Mouse (Mus musculus) heart, postnatal 0 days (tissue): ENCODE measurements around the gene Tmem116. TPM values are rescaled to one million over a fixed set of nuclear protein-coding genes. Genes with fewer than 3 reads are reported as not detected.

ENCODE experiments used
- ATAC-seq: fragments of 200-750 bp; cut with Nextera tagmentation; 2 replicates; pipeline ENCODE4 v1.8.0; 2017; ENCODE audit warnings: low read depth, moderate number of reproducible peaks, moderate library complexity; ENCODE audit not compliant: insufficient read depth
- DNase-seq: peaks from one replicate; pipeline ENCODE4 v3.0.0-alpha.2; 2016; ENCODE audit warnings: low spot score
- H3K27ac ChIP-seq: fragments of 300-500 bp; sonication (generic); 2 replicates; pipeline ENCODE4 v1.5.1; 2014; ENCODE audit warnings: low read depth, mild to moderate bottlenecking
- H3K27me3 ChIP-seq: fragments of 300-500 bp; sonication (generic); 2 replicates; pipeline ENCODE4 v1.6.1; 2014; ENCODE audit warnings: low read length, mixed read lengths; ENCODE audit not compliant: control insufficient read depth, insufficient read depth
- H3K36me3 ChIP-seq: fragments of 300-500 bp; sonication (generic); replicated peaks from 2 replicates; pipeline ENCODE4 v1.6.1; 2014; ENCODE audit warnings: low read length, mixed read lengths; ENCODE audit not compliant: control insufficient read depth, insufficient read depth
- H3K4me1 ChIP-seq: fragments of 300-500 bp; sonication (generic); 2 replicates; pipeline ENCODE4 v1.6.1; 2014; ENCODE audit warnings: antibody characterized with exemption; ENCODE audit not compliant: control insufficient read depth, insufficient read depth
- H3K4me2 ChIP-seq: fragments of 300-500 bp; sonication (generic); 2 replicates; pipeline ENCODE4 v1.6.1; 2014; ENCODE audit warnings: low read depth, mild to moderate bottlenecking, low read length, moderate library complexity
- H3K4me3 ChIP-seq: fragments of 300-500 bp; sonication (generic); 2 replicates; pipeline ENCODE4 v1.5.1; 2014; ENCODE audit warnings: low read depth, low read length
- H3K9ac ChIP-seq: fragments of 300-500 bp; sonication (generic); replicated peaks from 2 replicates; pipeline ENCODE4 v1.6.1; 2014; ENCODE audit warnings: low read depth, low read length, mixed read lengths
- H3K9me3 ChIP-seq: fragments of 300-500 bp; sonication (generic); replicated peaks from 2 replicates; pipeline ENCODE4 v1.6.1; 2016; ENCODE audit warnings: low read length; ENCODE audit not compliant: control insufficient read depth
- CTCF ChIP-seq: IDR thresholded peaks from 2 replicates; pipeline ENCODE4 v1.5.1; 2016; ENCODE audit warnings: antibody characterized with exemption, control low read depth, low read depth
- EP300 ChIP-seq: IDR thresholded peaks from 2 replicates; pipeline ENCODE4 v1.6.1; 2016; ENCODE audit warnings: antibody characterized with exemption, low read depth
- WGBS: fragments of 180-500 bp; shearing (Covaris S2); extraction: QIAGEN DNeasy Blood & Tissue Kit; methylation state at CpG from one replicate; pipeline ENCODE4 v1.1.7; 2014; 5-methylcytosine and 5-hydroxymethylcytosine counted together
- polyA plus RNA-seq: library from polyadenylated mRNA; unstranded; fragments of >200 nt; fragmentation: Nextera tagmentation; extraction: Ambion mirVana; gene quantifications from 2 replicates; pipeline ENCODE4 v1.2.1, GENCODE M21; 2015
- total RNA-seq: library from RNA; depleted of rRNA; stranded (reverse); fragments of >200 nt; gene quantifications from 2 replicates; pipeline ENCODE4 v1.2.3, GENCODE M21; 2014; ENCODE audit warnings: low replicate concordance

Tmem116 gene
- total and polyA plus RNA-seq, 2 experiments from 2014 or later: 7.0 to 11.5 TPM

DNA sequence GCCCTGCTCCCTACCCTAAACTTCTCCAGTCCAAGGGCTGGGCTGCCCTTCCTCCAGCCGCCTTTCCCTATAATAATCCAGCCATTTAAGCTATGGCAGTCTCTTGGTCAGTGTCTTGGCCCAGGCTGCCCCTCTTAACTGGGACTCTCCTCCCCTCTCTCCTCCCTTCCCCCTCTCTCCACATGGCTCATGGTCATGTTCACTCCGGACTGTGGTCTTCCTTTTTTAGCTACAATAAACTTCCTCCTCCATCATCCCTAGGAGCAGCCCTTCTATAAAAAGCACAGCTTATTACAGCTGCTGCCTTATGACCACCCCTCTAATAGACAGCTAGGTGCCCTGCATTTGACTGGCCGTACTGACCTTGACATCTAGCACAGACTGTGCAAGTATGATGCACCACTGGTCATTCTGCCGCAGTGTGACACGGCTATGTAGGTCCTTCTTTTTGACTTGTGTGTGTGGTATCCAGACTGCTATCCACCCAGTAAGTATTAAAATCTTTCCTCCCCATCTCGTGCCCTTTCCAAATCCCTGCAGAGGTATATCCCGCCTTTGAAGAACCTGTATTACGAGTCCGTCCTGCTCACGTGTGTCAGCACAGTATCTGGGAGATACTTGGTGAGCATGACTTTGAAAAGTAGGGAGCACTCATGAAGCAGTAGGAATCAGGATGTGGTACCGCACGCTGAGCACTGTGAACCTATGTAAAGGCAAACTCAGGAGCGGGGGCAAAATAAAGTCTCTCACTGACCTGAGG lies 2.2 kb downstream of the Tmem116 start:
- 55% methylated on average over 13 of the region's 13 CpGs for WGBS
- Histone ChIP-seq H3K27me3 (no peaks in the 10 kb centered on the region), H3K4me1 (peaks cover 30% of the 10 kb centered on the region), H3K4me3 (no peak overlapping the region), H3K9me3 (no peaks in the 10 kb centered on the region), H3K9ac (no peak overlapping the region), H3K36me3 (peaks cover 4% of the 10 kb centered on the region; the same call in 1 of the 2 replicates), H3K27ac (peak overlapping the region; percentile 99), H3K4me2 (peak overlapping the region; percentile 75; the same call in 1 of the 2 replicates)
- DNase-seq: peak; percentile 11
- TF ChIP-seq CTCF (no peak), EP300 (0 out of 2 replicates have a peak, but pooled peaks have one; percentile 19)
- no peak for ATAC-seq

- no peak overlapping the region for H3K9ac ChIP-seq
- WGBS: 59% methylated on average over 3 of the region's 3 CpGs
- H3K4me1 ChIP-seq: peaks cover 30% of the 10 kb centered on the region
- no peaks in the 10 kb centered on the region for H3K36me3 ChIP-seq
- no peak overlapping the region for H3K4me2 ChIP-seq
- DNase-seq (peak; percentile 39), ATAC-seq (no peak)
- H3K27me3 ChIP-seq: no peaks in the 10 kb centered on the region
- TF ChIP-seq EP300: no peak
- TF ChIP-seq CTCF: no peak
- peak overlapping the region; percentile 99 for H3K27ac ChIP-seq
- no peaks in the 10 kb centered on the region for H3K9me3 ChIP-seq
- no peak overlapping the region for H3K4me3 ChIP-seq
These were observed 2.8 kb downstream of the Tmem116 start for GRCm38 (mm10) chr5:121454503-121454782.

GRCm38 (mm10) chr5:121455510-121456265 lies 4.0 kb downstream of the Tmem116 start:
- DNase-seq (no peak), ATAC-seq (no peak)
- no peak for TF ChIP-seq EP300
- TF ChIP-seq CTCF: no peak
- Histone ChIP-seq H3K4me3 (no peak overlapping the region), H3K36me3 (no peaks in the 10 kb centered on the region), H3K4me2 (no peak overlapping the region), H3K27me3 (no peaks in the 10 kb centered on the region), H3K27ac (no peak overlapping the region), H3K4me1 (peaks cover 30% of the 10 kb centered on the region), H3K9ac (no peak overlapping the region), H3K9me3 (0 out of 2 replicates have a peak, but pooled peaks cover 4% of the 10 kb centered on the region)
- WGBS: 58% methylated on average over 9 of the region's 9 CpGs

DNA sequence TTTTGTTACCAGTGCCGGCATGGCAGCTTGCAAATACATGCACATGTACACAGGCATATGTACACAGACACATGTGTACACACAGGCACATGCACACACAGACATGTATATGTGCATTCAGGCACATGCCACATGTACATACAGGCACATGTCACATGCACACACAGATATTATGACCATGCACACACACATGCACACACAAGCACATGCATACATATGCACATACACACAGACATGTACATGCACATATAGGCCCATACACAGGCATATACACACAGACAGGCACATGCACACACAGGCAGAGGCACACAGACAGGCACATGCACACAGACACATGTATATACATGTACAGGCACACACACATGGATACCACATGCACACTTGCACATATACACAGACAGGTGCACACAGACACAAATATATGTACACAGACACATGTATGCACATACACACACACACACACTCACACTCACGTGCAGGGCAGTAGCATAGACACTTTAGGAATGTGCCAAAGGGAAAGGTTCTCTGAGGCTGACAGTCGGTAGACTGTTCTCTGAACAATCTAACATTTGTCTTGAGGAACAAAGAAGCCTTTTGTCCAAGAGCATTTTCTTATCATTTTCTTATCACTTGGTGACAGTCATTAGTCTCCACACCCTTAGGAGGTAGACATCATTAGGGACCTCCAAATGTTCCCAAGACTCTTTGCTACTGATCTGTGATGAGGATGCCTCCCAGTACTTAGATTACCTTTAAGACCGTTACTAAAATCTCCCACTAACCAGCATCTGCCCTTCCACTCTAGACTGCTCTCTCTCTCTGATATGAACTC lies 9.9 kb downstream of the Tmem116 start:
- TF ChIP-seq CTCF (no peak), EP300 (no peak)
- Histone ChIP-seq H3K4me3 (no peak overlapping the region), H3K4me2 (no peak overlapping the region), H3K9ac (no peak overlapping the region), H3K4me1 (peaks cover 8% of the 10 kb centered on the region; the same call in 1 of the 2 replicates), H3K9me3 (0 out of 2 replicates have a peak, but pooled peaks cover 4% of the 10 kb centered on the region), H3K27ac (no peak overlapping the region), H3K36me3 (no peaks in the 10 kb centered on the region), H3K27me3 (no peaks in the 10 kb centered on the region)
- DNase-seq (no peak), ATAC-seq (no peak)
- WGBS: 35% methylated on average over 4 of the region's 4 CpGs

DNA sequence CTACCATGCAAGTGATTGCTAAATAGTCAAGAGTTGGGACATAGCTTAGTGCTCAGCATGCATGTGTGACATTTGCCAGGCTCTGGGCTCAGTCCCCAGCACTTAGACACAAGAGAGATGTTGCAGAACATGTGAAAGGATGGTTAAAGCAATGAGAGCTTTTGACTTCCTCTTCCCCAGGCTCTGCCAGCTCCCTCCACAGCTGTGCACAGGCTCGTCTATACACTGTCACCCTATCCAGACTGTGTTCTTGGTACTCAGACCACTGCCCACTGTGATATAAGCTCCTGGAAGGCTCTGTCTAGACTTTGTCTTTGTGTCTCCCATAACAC lies 10.4 kb downstream of the Tmem116 start:
- TF ChIP-seq CTCF (no peak), EP300 (no peak)
- H3K4me1 ChIP-seq: peaks cover 8% of the 10 kb centered on the region; the same call in 1 of the 2 replicates
- H3K9me3 ChIP-seq: 0 out of 2 replicates have a peak, but pooled peaks cover 4% of the 10 kb centered on the region
- no peak overlapping the region for H3K4me3 ChIP-seq
- H3K27me3 ChIP-seq: no peaks in the 10 kb centered on the region
- WGBS: 11% methylated on average over 1 of the region's 1 CpGs
- DNase-seq (no peak), ATAC-seq (no peak)
- no peaks in the 10 kb centered on the region for H3K36me3 ChIP-seq
- H3K4me2 ChIP-seq: no peak overlapping the region
- H3K27ac ChIP-seq: no peak overlapping the region
- H3K9ac ChIP-seq: no peak overlapping the region
